11 mouse cellular contexts compared by ENCODE assay signal in the genomic region with DNA sequence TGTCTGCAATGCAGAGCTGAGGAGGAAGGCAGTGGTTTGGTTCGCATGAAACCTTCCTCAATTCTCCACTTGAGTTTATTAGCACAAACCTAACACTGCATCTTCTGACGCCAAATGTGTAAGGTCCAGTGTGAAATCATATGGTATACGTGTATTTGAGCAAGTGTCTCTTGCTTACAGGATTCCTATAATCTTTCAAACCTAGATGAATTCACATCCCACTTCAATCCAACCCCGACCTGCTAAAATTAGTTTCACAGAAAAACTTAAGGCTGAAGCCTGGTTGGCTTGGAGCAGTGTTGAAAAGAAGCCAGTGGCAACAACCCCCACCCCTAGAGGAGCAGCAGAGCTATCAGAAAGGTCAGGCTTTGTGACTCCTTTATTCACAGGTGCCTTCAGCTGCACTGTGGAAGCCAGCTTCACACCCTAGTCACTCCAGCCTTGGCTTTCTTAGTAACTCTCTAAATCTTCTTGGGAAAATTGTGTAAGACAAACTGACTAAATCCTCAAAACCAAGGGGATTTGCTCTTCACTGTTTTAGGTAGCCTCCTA. TPM values are rescaled to one million over a fixed set of nuclear protein-coding genes. Genes with fewer than 3 reads are reported as not detected.
DNase-seq lines count a peak whose midpoint lies in the region; ATAC-seq and TF ChIP-seq lines count a peak whose summit lies in the region.
"Had no signal": no experiment of that assay in that cellular context is flagged by ENCODE, and none has a peak within 500 bp of the region (broad histone marks: within the 10 kb centered on the region; RNA-seq: fewer than 3 reads in every experiment).

No protein-coding gene starts in this region.

- H3K27ac ChIP-seq in left cerebral cortex, adult 2 months = peak overlapping the region; percentile 96
- peak overlapping the region; percentile 96 for H3K27ac ChIP-seq in forebrain, embryonic 14.5 days (ENCODE audit: low read depth, low read length)
- peak overlapping the region; percentile 93 for H3K27ac ChIP-seq in midbrain, embryonic 11.5 days (ENCODE audit: low read depth, low read length)

- intact Hi-C loops in left cerebral cortex, adult 2 months (cut with DNase I) = loop anchor here (5.0 to 10.0 kb wide), 3 partner anchors 943 to 1655 kb away; no protein-coding TSS in a partner anchor
- intact Hi-C loops in left cerebral cortex, postnatal 36 days (cut with DNase I) = loop anchor here (2.0 to 10.0 kb wide), 6 partner anchors 153 to 1815 kb away; no protein-coding TSS in a partner anchor

- no peaks in the 10 kb centered on the region for H3K9me3 ChIP-seq in forebrain, embryonic 14.5 days (replicated peaks; ENCODE audit: control insufficient read depth, low read length)
- H3K9me3 ChIP-seq in midbrain, embryonic 11.5 days (ENCODE audit: control insufficient read depth, low read length) = no peaks in the 10 kb centered on the region

- H3K4me3 ChIP-seq in left cerebral cortex, adult 2 months = peak overlapping the region; percentile 74
- H3K4me3 ChIP-seq in forebrain, embryonic 14.5 days (ENCODE audit: low read depth, low read length) = peak overlapping the region; percentile 94
- peak overlapping the region; percentile 100 for H3K4me3 ChIP-seq in midbrain, embryonic 11.5 days (ENCODE audit: low read depth, low read length)

- WGBS in forebrain, embryonic 14.5 days = 4% methylated on average over 4 of the region's 4 CpGs
- 2% methylated on average over 4 of the region's 4 CpGs for WGBS in midbrain, embryonic 11.5 days

- TF ChIP-seq CTCF in left cerebral cortex, adult 2 months (IDR thresholded peaks at IDR 0.05) = no peak

- H3K4me1 ChIP-seq in forebrain, embryonic 14.5 days (ENCODE audit: control insufficient read depth, insufficient read depth, low read length) = peaks cover 2% of the 10 kb centered on the region; the same call in 1 of the 2 replicates
- peaks cover 30% of the 10 kb centered on the region for H3K4me1 ChIP-seq in midbrain, embryonic 11.5 days (ENCODE audit: control insufficient read depth, insufficient read depth, low read length)

- no peak for DNase-seq in left cerebral cortex, adult 2 months (ENCODE audit: extremely low spot score in 1 of 2, low spot score in 2 of 2)
- no peak for DNase-seq in left cerebral cortex, postnatal 36 days (ENCODE audit: low spot score in 2 of 2)
- peak; percentile 39 for DNase-seq in forebrain, embryonic 14.5 days (ENCODE audit: low spot score)
- DNase-seq in midbrain, embryonic 11.5 days (ENCODE audit: low spot score, missing footprints) = peak; percentile 90
- DNase-seq in ovary, adult 18-20 months (ENCODE audit: low spot score) = no peak
- no peak for DNase-seq in lung, postnatal 36 days
- no peak for DNase-seq in cerebellum, postnatal 4 days (ENCODE audit: low spot score in 2 of 2)
- DNase-seq: adrenal gland, postnatal 36 days; lung, adult 18-20 months; thymus, postnatal 14 days had no signal

- no peaks in the 10 kb centered on the region for H3K27me3 ChIP-seq in forebrain, embryonic 14.5 days (replicated peaks; ENCODE audit: control insufficient read depth, insufficient read depth, low read length)
- H3K27me3 ChIP-seq in midbrain, embryonic 11.5 days (ENCODE audit: control insufficient read depth, insufficient read depth, low read length) = no peaks in the 10 kb centered on the region

- H3K4me2 ChIP-seq in forebrain, embryonic 14.5 days (ENCODE audit: low read length) = peak overlapping the region; percentile 97
- H3K4me2 ChIP-seq in midbrain, embryonic 11.5 days = peak overlapping the region; percentile 97

- H3K36me3 ChIP-seq in forebrain, embryonic 14.5 days (ENCODE audit: control insufficient read depth, insufficient read depth, low read length) = no peaks in the 10 kb centered on the region
- no peaks in the 10 kb centered on the region for H3K36me3 ChIP-seq in midbrain, embryonic 11.5 days (ENCODE audit: control insufficient read depth, insufficient read depth, low read length)

- no peak for ATAC-seq in forebrain, embryonic 14.5 days
- no peak for ATAC-seq in midbrain, embryonic 11.5 days (ENCODE audit: low FRiP score)

- peak overlapping the region; percentile 99 for H3K9ac ChIP-seq in forebrain, embryonic 14.5 days (ENCODE audit: low read length)
- H3K9ac ChIP-seq in midbrain, embryonic 11.5 days (ENCODE audit: low read length) = peak overlapping the region; percentile 93

RNA-seq across cellular contexts. Expression of a gene that starts 5.5 kb away (rescaled TPM):
- total RNA-seq in left cerebral cortex, adult 2 months (2021) = 10 to 100 TPM; 61.6 to 66.4 TPM
- total RNA-seq in left cerebral cortex, postnatal 36 days (2021) = 10 to 100 TPM; 60.2 to 62.4 TPM
- polyA plus RNA-seq in forebrain, embryonic 14.5 days (2014; fragmentation: Nextera tagmentation; extraction: Ambion mirVana) = 28.9 and 35.3 TPM in 2 replicates
- 26.3 and 27.9 TPM in 2 replicates for polyA plus RNA-seq in midbrain, embryonic 11.5 days (2014; fragmentation: Nextera tagmentation; extraction: Ambion mirVana)
- total RNA-seq: megakaryocyte-erythroid progenitor cell, adult 5-6 weeks had no signal

Comparison
In these comparisons a context has a peak if more than half of its experiments do, and no peak if none do; other contexts are left out.
1. DNase-seq: peak in forebrain, embryonic 14.5 days (single experiment) and midbrain, embryonic 11.5 days (single experiment); none in left cerebral cortex, adult 2 months (0 of 2), left cerebral cortex, postnatal 36 days (0 of 2), ovary, adult 18-20 months (single experiment), lung, postnatal 36 days (single experiment) and cerebellum, postnatal 4 days (0 of 2).
2. Peak in every context shown above with its lines, with median percentiles within 50 percentile points of each other: H3K27ac ChIP-seq and H3K4me3 ChIP-seq.